Mouse (Mus musculus): Measurements from ENCODE around the gene Sycp3. TPM values are rescaled to one million over a fixed set of nuclear protein-coding genes. Genes with fewer than 3 reads are reported as not detected.

Sycp3 gene
- polyA plus RNA-seq, 1 experiment from 2014 or later = 0.31 TPM

Other genes starting within 250 kb of the Sycp3 start
- 0.31 and 0.36 TPM in 2 replicates for gene Dram1, start 80.5 kb upstream of the Sycp3 start, polyA plus RNA-seq (2015; fragmentation: Nextera tagmentation; extraction: Ambion mirVana)
- gene Gnptab, start 80.4 kb upstream of the Sycp3 start, polyA plus RNA-seq (2015; fragmentation: Nextera tagmentation; extraction: Ambion mirVana) = 12.9 and 13.4 TPM in 2 replicates
- gene Chpt1, start 44.5 kb downstream of the Sycp3 start, polyA plus RNA-seq (2015; fragmentation: Nextera tagmentation; extraction: Ambion mirVana) = 6.6 and 6.9 TPM in 2 replicates
- 1.7 and 1.9 TPM in 2 replicates for gene Mybpc1, start 145.6 kb downstream of the Sycp3 start, polyA plus RNA-seq (2015; fragmentation: Nextera tagmentation; extraction: Ambion mirVana)
- not detected in 2 replicates for gene Spic, start 225.4 kb downstream of the Sycp3 start, polyA plus RNA-seq (2015; fragmentation: Nextera tagmentation; extraction: Ambion mirVana)